Mouse (Mus musculus): Measurements from ENCODE around the gene Rpl9. TPM values are rescaled to one million over a fixed set of nuclear protein-coding genes. Genes with fewer than 3 reads are reported as not detected.

The Rpl9 gene
- total RNA-seq, 2 experiments from 2014 or later = 658 to 682 TPM

- no peak for DNase-seq
Observed at GRCm38 (mm10) chr5:65371551-65371950, 19.7 kb downstream of the Rpl9 start.

GRCm38 (mm10) chr5:65367837-65368236, 23.4 kb downstream of the Rpl9 start:
- DNase-seq = no peak

DNA sequence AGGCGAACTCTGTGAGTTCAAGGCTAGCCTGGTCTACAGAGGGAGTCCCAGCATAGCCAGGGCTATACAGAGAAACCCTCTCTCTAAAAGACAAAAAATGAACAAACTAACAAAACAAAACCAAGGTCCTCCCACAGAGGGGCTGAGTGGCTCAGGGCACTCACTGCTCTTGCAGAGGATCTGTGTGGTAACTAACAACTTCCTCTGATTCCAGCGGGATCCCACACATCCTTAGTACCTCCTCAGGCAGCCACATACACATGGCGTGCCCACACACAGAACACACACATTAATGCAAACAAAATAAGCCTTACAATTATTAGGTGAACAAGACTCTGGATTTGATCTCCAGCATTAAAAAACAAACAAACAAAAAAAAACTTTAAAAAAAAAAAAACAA, 33.5 kb downstream of the Rpl9 start:
- DNase-seq = no peak

GRCm38 (mm10) chr5:65356851-65357250, 34.4 kb downstream of the Rpl9 start:
- no peak for DNase-seq

- DNase-seq = no peak
Observed at GRCm38 (mm10) chr5:65354985-65355384, 36.3 kb downstream of the Rpl9 start.

DNA sequence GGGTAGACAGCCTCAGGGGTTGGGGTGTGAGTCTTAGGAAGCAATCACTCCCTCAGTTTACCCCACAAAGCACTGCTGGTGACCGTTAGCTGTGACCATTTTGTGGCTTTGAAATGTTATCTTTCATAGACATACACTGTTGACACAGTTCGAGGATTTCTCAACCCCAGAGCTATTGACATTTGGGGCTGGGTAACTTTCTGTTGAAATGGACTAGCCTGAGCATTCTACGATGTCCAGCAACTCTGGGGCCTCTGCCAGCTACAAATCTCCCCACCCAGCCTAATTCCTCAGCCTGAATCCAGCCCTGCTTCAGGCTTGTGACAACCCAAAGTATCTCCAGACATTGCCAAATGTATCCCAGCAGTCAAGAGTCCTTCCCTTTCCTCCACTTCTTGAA, 37.1 kb downstream of the Rpl9 start:
- DNase-seq = no peak

DNA sequence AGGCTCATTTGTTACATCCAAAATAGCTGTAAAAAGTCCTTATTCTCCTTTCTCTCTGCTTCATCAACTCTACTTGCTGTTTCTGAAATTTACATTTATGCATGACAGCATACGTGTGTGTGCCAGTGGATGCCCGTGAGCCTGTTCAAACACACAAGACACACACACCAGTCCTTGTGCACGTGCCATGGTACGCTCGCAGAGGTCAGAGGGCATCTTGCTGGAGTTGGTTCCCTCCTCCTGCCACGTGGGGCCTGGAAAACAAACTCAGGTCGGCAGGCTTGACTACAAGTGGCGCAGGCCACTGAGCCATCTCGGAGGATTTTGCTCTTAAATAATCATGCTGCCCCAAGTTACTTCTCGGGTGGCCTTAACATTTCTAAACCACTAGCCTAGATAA, 40.7 kb downstream of the Rpl9 start:
- no peak for DNase-seq

GRCm38 (mm10) chr5:65348168-65348567, 43.1 kb downstream of the Rpl9 start, which contains the start of gene Klb:
TSS of gene Klb (plus strand) at chr5:65348314.
- no peak for DNase-seq

- no peak for DNase-seq
Observed at GRCm38 (mm10) chr5:65340167-65340566, 51.1 kb downstream of the Rpl9 start.

- no peak for DNase-seq
Observed at GRCm38 (mm10) chr5:65338394-65338793, 52.9 kb downstream of the Rpl9 start.

Other genes with a start within 250 kb of the Rpl9 start
- 10 to 100 TPM; 19.4 to 21.2 TPM for gene Wdr19, start 191.7 kb downstream of the Rpl9 start, total RNA-seq (2021)
- gene Rfc1, start 55.8 kb downstream of the Rpl9 start, total RNA-seq (2021) = 10 to 100 TPM; 30.1 to 35.6 TPM
- gene Klb, start 43.1 kb downstream of the Rpl9 start, total RNA-seq (2021) = under 1 TPM; 0.73 to 0.77 TPM
- 10 to 100 TPM; 27.7 to 30.0 TPM for gene Lias, start 53 bp upstream of the Rpl9 start, total RNA-seq (2021)
- gene Ugdh, start 44.5 kb upstream of the Rpl9 start, total RNA-seq (2021) = 10 to 100 TPM; 34.1 to 37.9 TPM
- gene Gm43552, start 101.4 kb upstream of the Rpl9 start, total RNA-seq (2021) = 1 to 10 TPM; 4.5 to 7.7 TPM
- 100 to 1,000 TPM; 162 to 169 TPM for gene Smim14, start 145.7 kb upstream of the Rpl9 start, total RNA-seq (2021)
- gene Ube2k, start 145.8 kb upstream of the Rpl9 start, total RNA-seq (2021) = 100 to 1,000 TPM; 131 to 135 TPM

All from layer of hippocampus, postnatal 36 days (tissue).